Mouse (Mus musculus): ENCODE data around the gene Npdc1.

The Npdc1 gene

DNA sequence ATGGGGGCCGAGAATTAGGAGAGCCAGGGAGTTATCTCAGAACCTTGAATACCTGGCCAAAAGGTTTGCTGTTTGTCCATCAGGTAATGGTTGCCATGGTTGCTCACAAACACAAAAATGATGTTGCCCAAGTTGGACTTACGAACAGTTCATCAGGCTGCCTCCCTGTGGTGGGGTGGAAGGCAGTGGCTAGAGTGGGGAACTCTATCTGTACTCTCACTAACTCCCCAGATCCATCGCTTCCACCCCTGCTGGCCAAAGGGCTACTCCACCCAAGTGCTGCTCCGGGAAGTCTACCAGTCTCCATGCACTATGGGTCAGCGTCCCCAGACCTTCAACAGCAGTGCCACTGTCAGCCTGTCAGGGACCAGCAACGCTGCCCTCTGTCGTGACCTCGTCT lies at the start of gene Npdc1:
TSS of gene Npdc1 (plus strand) at position 301 of the 400 bp plus-strand sequence.
- DNase-seq: no peak

DNA sequence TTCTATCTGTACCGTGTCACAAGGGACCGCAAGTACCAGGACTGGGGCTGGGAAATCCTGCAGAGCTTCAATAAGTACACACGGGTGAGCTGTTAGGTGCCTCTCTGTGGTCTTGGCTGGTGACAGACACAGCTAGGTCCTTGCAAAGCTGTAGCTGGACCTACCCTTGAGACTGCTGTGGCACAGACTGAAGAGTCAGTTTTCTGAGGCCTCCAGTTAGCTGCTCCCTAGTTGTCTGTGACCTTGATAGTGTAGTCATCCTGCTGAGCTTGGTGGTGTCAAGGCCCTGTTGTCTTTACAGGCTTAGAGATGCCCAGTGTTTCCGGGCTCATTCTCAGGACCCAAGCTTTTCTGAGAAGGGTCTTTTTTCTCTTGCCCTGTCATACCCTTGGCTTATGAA lies 49.7 kb upstream of the Npdc1 start:
- DNase-seq: no peak

DNA sequence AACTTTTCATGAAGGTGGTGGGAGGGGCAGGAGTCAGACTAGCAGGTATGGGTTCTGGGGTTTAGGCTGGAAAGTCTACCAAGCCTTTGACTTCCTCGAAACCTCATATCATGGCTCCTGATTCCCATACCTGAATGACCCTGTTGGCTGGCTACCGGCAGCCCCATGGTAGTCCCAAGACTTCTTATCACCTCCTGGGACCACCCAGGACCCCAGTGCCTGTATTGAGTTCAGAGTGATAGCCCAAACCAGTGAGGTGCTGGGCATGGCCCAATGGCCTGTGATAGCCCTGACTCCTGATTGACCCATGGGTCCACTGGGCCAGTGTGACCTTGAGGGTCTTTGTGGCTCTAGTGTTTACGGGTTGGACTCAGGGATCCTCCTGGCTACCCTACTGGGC lies 48.5 kb upstream of the Npdc1 start:
- DNase-seq: no peak

DNA sequence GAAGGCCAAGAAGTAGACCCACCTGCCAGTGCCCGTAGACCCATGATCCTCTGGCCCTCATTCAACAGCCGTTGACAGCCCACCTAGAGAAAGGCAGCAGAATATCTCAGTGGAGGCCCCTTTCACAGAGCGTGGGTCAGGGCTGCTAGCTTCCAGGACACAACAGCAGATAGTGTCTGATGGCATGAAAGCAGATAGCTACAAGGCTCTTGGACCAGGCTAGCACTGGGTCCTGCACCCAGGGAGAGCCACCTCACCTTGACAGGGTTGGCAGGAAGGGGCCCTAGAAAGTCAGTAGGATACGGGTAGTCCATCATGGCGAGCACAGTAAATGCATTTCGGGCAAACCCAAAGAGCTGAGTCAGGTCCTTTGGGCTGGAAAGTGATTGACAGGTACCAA lies 44.9 kb upstream of the Npdc1 start:
- DNase-seq: no peak

DNA sequence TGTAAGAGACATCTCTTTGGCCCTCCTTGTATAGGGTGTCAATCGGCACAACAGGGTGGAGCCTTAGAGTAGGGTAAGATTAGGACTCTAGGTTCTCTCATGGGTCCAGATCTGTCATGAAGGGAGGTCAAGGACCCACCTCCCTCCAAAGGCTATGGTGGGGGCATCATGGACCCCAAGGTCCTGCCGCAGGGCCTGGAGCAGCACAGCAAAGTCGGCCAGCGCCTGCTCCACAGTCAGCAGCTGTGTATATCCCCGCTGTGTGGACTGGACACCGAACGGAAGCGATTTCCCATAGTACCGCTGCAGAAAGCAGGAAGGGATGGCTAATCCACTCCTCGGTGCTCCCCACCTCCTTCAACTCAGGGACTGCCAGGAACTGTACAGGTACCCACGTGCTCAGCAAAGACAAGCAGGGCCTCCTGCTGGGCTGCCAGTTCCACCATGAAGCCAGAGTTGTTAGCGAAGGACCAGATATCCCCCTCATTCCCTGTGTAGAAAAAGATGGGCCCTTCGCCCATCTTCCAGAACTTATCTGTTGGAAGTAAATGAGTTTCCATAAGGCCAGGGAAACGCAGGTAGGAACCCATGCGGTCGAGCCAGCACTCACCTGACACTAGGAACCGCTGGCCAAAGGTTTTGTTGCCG lies 43.6 kb upstream of the Npdc1 start:
- no peak for DNase-seq

DNA sequence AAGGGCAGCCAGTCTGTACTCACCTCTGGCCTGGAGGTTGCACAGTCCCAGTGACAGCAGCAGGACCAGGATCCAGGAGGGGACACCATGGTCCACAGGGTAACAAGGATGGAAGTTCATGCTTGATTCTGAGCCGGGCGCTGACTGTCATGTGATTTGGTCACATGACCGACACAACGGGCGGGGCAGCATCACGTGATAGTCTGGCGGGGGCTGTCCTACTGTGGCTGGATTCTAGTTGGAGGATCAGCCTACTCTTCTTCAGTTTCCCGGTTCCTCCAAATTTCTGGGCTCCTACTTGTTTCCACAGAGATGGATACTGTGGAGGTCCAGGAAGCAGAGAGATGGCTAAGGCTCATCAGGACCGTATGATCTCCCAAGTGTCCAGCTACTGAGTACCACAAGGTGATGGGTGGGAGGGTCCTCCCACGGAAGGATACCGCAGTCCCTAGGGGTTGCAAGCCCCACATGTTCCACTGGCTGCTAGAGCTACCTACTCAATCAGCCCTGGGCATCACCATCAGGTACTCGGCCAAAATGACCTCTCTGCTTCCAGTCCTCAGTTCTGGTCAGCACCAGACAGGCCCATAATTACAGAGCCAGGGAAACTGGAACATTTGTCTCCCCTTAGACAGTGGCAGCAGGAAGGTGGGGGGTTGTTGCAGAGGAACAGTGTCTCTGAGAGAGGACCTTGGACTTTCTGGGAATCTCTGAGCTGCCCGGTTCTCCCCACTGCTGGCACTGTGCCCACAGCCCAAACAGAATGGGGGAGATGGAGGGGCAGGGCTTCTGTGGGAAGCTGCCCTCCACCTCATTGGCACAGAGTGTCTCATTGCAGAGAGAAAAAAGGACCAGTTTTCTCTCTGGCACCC lies 42.7 kb upstream of the Npdc1 start, which contains the start of gene Dpp7:
TSS of gene Dpp7 (minus strand) at position 152 of the 872 bp plus-strand sequence.
- DNase-seq: peak; percentile 84

DNA sequence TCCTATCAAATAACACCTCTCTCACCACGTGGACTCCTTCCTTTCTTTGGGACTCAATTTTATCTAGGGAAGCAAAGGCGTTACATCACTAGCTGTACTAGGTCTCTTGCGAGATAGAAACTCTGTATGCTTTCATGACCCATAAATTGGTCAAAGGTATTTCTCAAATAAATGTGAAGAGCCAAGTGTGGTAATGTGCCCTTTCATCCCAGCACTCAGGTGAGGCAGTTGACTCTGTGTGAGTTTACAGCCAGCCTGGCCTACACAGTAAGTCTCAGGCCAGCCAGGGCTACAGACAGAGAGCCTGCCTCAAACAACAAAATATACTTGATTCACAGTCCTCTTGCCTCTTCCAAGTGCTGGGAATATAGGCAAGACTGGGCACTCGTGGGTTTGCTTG lies 39.3 kb upstream of the Npdc1 start:
- no peak for DNase-seq

DNA sequence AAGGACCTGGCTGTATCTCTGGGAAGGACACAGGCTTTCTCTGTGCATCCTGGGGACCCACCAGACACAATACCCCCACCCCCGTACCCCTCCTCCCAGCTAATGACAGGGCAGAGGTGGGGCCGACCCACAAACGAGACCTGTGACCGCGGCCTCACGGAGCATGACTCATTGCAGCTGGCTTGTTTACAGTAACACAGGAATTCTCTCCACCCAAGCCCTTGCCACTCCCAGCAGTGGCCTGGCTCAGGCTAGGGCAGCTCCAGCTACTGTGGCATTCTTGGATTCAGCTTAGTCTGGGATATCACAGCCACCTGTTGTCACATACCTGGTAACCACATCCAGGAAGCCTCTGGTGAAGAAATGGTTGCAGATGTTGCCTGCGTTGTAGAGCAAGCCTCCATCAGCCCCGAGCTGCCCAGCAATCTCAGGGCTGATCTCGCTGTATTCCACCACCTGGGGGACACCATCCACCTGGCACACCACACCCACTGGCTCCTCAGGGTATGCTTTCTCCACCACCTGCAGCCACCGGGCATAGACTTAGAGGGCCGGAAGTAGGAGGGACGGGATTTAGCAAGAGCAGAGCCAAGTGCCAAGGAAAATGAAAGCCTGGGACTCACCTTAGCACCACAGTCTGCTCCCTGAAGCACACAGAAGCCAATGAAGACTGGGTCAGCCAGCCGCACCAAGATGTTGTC lies 35.5 kb upstream of the Npdc1 start:
- DNase-seq: peak; percentile 41 to 66

DNA sequence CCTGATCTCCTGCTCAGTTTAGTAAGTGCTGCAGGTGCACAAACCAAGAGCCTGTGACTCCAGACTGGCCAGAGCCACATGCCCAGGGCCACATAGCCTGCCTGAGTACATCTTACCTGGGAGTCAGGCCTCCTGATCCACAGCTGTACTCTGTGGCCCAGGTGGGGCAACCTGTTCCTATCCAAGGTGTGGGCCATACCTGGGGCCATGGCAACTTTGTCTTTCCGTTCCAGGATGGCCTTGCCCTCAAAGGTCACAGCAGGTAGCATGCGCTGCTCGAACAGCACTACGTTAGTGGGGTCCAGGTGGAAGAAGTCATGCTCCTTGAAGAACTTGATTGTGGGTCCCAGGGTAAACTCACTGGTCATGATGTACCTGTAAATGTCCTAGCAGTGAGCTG lies 34.8 kb upstream of the Npdc1 start:
- DNase-seq: no peak

DNA sequence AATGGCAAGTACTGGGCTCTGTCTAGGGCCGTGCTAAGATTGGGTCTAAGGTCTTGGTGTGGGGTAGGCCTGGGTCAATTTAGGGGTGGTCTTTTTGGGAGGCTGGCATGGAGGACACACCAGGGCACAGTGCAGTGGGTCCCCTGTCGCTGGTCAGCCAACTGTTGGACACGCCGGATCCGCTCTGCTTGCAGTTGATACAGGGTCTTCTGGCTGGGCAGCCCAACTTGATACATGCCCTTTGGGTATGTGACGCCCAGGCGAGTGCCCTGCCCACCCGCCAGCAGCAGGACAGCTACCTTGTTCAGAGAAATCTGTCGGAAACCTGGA lies 34.4 kb upstream of the Npdc1 start:
- DNase-seq: no peak

DNA sequence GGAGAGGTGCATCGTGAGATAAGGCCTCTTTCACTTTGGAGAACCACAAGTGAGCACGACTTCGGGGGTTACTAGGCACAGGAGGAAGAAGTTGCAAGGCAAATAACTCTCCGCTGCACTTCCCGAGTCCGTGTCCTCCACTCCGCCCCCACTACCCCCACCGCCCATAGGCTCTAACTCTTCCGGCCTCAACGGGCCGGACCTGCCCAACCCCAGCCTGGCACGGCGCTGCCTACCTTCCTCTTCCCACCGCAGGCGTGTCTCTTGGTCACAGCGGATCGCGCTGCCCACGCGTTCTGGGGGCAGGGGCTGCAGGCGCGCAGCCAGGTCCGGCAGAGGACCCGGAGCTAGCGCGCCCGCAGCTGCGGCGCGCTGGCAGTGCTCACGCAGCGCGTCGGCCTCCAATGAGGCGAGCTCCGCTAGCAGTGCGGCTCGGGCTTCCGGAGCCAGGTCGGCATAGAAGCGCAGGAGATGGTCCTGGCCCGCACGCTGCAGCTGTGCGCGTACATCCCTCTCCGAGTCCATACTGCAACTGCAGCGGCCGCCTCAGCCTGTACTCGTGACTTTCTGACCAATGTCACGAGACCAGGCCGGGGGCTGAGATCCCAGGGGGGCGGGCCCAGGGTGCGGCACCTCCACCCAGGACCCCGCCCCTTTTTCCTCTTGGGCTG lies 33.9 kb upstream of the Npdc1 start, which contains the start of gene Uap1l1:
TSS of gene Uap1l1 (minus strand) at position 592 of the 671 bp plus-strand sequence.
- DNase-seq: peak; percentile 85 to 91

DNA sequence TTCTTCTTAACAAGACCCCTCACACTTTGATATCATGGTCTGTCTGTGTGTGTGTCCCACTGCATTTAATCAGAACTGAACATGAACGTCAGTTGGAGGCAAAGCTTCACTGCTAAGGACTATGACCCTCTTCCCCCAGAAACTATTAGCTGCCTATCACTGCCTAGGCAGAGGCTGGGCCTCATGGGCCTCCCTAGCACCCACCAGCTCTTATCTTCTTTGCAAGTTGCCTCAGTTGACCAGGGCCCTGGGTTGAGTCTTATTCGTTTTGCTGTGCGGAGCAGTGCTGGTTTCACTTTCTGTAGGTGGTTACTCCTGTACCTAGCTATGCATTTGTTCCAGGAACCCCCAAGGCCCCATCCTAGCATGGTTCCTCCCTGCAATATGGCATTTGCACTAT lies 29.2 kb upstream of the Npdc1 start:
- DNase-seq: no peak

DNA sequence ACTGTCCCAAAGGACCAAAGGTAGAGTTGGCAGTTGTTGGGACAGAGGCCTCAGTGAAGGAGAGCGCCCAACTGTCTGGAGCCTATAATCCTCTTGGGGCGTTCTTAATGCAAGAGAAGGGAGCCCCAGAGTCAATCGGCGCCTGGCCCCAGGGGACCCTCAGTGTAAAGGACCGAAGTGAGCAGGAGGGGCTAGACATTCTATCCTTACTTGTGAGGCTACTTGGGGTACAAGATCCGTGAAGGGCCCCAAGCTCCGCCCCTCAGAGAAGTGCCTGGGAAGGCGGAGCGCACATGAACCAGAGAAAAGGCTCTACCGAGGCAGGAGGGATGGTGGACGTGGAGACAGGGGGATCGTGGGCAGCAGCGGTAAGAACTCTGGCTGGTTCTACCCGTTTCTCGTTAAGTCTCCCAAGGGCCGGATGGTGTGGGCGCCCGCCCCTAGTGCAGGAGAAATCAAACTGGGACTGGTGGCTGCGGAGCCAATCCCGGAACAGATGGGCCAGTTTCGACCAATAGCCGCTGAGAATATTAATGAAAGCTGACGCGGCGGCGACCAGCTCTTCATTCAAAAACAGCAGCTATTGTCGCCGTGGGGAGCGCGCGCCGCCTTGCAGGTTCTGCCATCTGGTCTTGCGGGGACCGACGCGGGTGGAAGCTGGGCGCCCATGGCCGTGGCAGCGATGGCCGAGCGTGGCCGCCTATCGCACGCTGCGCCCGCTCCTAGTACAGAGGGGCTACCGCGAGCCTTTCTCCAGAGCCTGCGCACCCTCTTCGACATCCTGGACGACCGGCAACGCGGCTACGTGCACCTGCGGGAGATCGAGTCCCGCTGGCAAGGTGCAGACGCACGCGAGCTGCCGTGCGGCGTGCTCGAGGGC lies 27.1 kb upstream of the Npdc1 start, which contains the start of gene Sapcd2:
TSS of gene Sapcd2 (plus strand) at position 558 of the 880 bp plus-strand sequence.
- DNase-seq: peak; percentile 89 to 91

DNA sequence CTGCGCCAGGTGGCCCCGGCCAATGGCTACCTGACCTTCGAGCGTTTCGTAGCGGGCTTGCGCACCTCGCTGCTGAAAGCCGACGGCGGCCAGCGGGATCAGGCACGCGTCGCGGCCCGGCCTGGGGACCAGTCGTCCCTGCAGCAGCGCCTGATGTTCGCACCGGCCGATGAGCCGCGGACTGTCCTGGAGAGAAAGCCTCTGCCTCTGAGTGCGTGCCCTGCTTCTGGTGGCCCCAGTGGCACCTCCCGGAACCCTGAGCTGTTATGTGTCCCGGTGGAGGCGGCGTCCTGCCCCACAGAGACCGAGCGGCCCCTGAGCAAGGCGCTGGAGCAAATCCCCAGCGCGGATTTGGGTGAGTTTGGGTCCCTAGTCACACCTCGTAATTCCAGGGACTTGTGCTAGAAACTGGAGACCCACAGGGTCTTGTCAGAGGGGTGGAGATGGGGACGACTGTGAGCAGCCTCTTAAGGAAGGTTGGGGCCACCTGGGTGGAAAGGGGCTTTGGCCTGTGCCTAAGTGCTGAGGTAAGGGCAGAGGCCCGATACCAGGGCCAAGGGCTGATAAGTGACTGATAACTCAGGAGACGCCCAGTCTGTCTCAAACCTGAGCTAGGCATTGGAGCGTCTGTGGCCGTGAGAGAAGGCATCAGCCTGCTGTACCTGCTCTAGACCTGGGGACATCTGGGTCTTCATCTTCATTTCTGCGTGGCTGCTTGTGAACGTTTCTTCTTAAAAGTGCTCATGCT lies 26.3 kb upstream of the Npdc1 start:
- DNase-seq: no peak

DNA sequence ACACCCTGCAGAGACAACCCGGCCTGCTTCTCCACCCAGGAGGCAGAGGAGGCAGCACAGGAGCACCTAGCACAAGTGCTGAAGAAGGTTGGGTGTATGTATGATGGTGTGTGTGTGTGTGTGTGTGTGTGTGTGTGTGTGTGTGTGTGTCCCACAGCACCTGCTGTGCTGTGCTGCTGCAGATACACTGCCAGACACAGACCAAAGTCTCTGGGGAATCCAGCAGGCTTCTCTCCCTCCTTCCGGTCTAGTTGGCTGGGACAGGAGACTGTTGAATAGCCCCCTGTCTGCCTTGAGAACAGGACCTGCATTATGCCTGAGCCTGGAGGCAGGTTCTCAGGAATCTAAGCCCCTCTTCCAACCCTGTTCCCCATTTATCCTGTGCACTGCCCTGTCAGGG lies 25.7 kb upstream of the Npdc1 start:
- DNase-seq: no peak

DNA sequence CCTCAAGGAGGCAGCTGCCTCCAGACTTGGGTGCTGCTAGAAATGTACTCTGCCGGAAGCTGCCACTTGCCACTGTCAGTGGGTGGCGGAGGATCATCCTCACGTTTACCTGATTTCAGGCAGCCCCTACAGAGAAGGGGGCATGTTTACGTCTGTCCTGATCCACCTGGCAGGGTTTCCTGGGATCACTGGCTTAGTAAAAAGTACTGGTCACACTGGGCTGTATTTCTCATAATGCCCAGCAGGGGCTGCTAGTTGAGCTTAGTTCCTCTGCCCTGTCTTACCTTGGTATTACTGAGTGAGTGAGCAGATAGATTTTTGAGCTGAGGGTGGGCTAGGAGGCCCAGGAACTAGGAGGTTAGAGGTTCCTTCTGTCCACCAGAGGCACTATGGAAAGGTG lies 22.6 kb upstream of the Npdc1 start:
- DNase-seq: peak in 1 of 2 experiments; percentile 56

DNA sequence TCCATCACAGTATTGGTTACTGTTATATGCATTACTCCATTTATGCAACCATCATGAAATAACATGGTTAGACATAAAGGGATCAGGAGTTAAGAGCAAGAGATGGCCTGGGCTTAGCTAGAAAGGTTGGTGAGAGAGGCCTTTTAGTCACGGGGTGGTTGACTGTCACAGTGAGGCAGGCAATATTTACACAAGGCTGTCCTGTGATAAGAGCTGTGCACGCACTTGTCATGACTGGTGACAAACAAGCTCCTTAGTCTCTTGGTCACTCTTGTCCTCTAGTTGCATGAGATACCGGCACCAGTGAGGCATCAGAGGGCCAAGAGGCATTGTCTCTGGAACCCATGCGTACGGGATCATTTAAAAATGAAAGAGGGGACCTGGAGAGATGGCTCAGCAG lies 14.7 kb upstream of the Npdc1 start:
- no peak for DNase-seq

DNA sequence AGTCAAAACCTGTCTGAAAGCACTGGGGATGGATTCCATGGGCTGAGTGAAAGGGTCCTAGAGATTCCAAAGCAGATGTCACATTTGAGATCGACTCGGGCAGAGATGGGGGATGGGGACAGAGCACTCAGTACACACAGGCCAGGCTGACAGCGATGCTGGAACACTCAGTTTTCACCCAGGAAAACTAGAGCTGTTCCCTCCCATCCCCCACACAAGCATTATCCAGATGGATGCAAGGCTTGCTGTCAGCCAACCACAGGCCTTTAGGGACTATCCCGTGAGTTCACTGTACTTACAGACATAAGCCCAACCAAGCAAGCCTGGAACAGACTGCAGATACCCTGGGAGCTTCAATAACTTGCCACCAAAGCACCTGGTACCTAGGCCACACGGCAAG lies 7.9 kb upstream of the Npdc1 start:
- no peak for DNase-seq

DNA sequence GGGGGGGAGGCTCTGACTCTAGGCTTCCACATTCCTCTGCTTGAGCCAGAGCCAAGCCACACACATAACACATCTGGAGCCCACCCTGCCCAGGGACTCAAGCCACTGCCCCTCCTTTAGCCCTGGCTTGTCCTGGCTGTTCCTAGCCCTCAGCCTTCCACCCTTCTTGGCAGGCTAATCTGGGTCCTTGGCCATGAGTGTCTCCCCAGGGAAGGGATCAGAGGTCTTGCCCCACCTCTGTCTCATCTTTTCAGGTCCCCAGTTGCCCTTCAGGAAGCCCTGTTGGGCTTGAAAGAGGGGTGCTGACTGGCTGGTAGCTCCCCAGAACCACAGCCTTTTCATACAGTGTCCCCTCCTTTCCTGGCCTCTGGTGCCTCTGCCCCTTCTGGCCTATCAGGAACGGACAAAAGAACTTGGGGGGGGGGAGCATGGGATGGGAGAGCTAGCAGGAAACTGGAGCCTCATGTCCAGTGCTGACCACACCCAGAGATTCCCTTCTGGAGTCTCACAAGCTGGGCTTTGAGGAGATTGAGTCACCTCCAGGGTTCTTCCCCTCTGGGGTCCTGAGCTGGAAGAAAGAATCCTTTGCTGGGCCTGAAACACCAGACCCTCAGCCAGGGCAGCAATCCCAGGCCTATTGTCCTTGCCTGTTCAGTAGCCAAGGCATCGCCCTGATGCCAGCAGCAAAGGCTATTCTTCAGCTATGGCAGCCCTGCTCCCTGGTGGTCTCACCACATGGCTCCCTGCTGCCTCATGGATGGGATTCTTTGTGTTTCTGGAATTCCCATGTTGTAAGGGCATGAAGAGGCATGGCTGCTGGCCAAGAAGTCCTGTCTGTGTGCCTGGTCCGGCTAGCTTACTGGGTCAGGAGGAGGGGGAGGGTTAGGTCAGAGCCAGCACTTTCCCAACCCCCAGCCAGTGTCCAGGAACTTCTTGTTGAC lies 4.6 kb upstream of the Npdc1 start:
- peak in 1 of 2 experiments; percentile 29 for DNase-seq
